Mouse (Mus musculus): Measurements from ENCODE around the gene Gm21887. TPM values are rescaled to one million over a fixed set of nuclear protein-coding genes. Genes with fewer than 3 reads are reported as not detected.
"Not testable (repeated sequence)": the region's sequence is repeated elsewhere in the genome, so short reads cannot be mapped to it uniquely, and the experiment has no call there.

The Gm21887 gene
- polyA plus RNA-seq, 1 experiment: 39.8 TPM

DNA sequence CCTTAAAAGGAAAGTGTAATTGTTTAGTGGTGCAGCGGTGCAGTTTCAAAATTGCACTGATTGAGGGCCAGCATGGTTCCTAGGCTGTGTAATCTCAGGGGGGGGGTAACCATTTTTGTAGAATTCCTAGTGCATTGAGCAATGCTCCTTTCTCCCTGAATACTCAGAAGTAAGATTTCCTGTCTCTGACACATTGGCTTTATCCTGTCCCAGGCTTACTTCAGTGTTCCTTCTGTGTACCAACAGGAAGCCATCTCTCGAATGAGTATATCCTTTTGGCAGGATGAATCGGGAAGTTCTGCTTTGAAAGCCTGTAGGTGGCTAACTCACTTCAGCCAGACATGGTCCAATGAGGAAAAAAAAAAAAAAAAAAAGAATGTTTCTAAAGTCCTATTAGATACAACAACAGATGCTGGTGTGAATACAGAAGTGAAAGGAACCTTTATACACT, 33.8 kb upstream of the Gm21887 start:
- H3K79me2 ChIP-seq (ENCODE audit: control insufficient read depth, insufficient read depth); H3K27me3 ChIP-seq (ENCODE audit: control insufficient read depth, insufficient read depth, insufficient read length); H3K4me3 ChIP-seq; H3K4me2 ChIP-seq (ENCODE audit: low read depth); H3K36me3 ChIP-seq (ENCODE audit: control insufficient read depth, insufficient read depth); H3ac ChIP-seq (ENCODE audit: control insufficient read depth, insufficient read length): not testable (repeated sequence)

DNA sequence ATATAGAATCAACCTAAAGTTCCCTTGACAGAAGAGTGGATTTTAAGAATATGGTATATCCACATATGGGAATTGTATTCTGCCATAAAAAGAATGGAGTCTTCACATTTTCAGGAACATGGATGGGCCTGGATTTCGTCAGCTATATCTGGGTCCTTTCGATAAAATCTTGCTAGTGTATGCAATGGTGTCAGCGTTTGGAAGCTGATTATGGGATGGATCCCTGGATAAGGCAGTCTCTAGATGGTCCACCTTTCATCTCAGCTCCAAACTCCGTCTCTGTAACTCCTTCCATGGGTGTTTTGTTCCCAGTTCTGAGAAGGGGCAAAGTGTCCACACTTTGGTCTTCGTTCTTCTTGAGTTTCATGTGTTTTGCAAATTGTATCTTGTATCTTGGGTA, 33.1 kb upstream of the Gm21887 start:
- H3ac ChIP-seq (ENCODE audit: control insufficient read depth, insufficient read length); H3K4me2 ChIP-seq (ENCODE audit: low read depth); H3K79me2 ChIP-seq (ENCODE audit: control insufficient read depth, insufficient read depth); H3K4me3 ChIP-seq; H3K36me3 ChIP-seq (ENCODE audit: control insufficient read depth, insufficient read depth); H3K27me3 ChIP-seq (ENCODE audit: control insufficient read depth, insufficient read depth, insufficient read length): not testable (repeated sequence)

DNA sequence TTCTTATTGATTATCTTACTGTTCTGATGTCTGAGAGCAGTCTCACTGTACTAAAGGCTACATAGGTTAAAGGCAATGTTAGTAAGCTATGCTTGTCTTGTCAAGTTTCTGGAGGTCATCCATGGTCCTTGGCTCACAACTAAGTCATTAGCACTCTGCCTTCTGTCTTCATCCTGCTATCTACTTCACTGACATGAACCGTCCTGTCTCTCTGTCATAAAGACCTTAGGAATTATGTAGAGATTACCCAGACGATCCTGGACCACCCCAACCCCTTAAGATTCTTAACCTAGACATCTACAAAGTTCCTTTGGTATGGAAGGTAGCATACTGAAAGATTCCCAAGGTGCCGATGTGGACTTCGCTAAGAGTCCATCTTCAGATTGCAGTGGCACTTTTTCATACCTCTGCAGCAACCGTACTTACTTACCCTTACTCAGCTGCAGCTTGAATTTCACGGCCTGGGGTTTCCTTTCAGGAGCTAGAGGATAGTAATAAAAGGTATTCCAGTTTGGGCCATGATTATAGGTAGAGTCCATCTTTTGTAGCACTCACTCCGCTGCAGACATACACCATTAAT, 31.5 kb upstream of the Gm21887 start:
- H3ac ChIP-seq (ENCODE audit: control insufficient read depth, insufficient read length); H3K4me3 ChIP-seq; H3K4me2 ChIP-seq (ENCODE audit: low read depth); H3K27me3 ChIP-seq (ENCODE audit: control insufficient read depth, insufficient read depth, insufficient read length); H3K36me3 ChIP-seq (ENCODE audit: control insufficient read depth, insufficient read depth); H3K79me2 ChIP-seq (ENCODE audit: control insufficient read depth, insufficient read depth): not testable (repeated sequence)

DNA sequence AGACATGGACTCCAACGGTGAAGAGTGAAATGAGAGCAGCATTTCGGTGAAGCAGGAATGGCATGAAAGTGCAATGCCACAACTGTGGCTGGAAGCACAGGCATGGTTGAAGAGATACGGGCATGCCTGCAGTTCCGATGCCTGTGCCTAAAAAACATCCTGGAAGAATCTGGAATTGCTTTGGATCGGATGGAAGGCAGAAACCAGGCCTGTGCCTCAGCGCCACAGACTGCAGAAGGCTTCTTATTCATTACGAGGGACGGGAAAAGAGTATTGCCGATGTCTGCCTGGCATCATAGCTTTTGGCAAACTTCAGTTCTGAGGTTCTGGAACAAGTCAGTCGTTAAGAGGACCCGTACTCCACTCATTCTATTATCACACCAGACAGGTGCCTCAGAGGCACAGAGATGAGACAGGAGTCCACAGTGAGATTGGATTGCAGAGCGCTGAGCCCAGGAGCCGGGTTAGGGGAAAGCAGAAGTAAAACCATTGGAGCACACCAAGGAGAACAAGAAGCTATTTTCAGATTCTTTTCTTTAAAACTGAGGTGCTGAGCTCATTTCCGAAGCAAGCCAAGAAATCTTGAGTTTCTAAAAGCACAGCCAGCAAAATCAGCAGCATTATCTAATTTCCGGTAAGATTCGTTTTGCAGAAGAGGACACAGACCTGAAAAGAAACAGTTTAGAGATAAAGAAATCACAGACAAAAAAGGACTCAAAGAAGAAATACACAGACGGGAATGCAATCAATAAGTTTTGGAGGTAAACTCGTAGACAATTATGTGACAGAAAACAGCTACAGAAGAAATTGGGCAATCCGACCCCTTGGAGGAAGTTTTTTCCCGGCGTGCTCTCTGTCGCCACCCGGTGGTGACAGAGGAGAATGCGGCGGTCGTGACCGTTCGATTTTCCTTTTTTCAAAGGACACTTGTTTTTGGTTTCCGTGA, 30.8 kb upstream of the Gm21887 start:
- not testable (repeated sequence) for H3K4me3 ChIP-seq; H3ac ChIP-seq (ENCODE audit: control insufficient read depth, insufficient read length); H3K79me2 ChIP-seq (ENCODE audit: control insufficient read depth, insufficient read depth); H3K27me3 ChIP-seq (ENCODE audit: control insufficient read depth, insufficient read depth, insufficient read length); H3K36me3 ChIP-seq (ENCODE audit: control insufficient read depth, insufficient read depth)
- H3K4me2 ChIP-seq (ENCODE audit: low read depth): peak overlapping the region; percentile 46

DNA sequence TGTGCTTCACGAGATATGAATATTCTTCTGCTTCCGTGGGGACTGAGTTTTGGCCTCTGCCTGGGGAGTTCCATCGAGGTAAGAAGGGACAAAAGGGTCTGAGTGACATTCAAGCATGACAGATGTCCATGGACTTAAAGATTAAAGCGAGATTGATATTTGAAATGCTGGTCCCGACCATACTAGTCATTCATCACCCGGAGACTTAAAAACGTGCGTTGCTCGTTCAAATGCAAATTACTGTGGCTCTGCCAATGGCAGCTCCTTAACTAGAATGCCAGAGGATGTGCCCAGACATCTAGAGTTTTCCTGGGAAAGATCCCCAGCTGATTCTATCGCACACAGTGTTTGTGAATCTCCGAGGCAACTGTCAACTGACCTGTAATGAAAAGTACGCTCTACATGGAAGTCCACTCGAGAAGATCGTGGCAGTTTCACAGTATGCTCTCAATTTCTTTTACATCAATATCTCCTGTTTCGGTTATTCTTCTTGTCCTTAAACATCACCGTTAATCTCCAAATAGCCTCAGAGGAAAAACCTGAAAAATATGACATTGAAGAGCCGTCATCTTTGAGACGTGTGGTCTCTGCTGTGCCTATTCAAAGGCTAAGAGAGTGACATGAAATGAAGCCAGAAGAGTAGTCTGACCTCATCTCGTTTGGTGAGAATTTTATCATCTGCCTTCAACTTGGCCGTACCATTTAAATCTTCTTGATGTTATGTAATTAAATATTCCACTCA, 29.8 kb upstream of the Gm21887 start:
- not testable (repeated sequence) for H3ac ChIP-seq (ENCODE audit: control insufficient read depth, insufficient read length); H3K4me3 ChIP-seq; H3K27me3 ChIP-seq (ENCODE audit: control insufficient read depth, insufficient read depth, insufficient read length); H3K79me2 ChIP-seq (ENCODE audit: control insufficient read depth, insufficient read depth); H3K36me3 ChIP-seq (ENCODE audit: control insufficient read depth, insufficient read depth)
- H3K4me2 ChIP-seq (ENCODE audit: low read depth): peak overlapping the region; percentile 7

DNA sequence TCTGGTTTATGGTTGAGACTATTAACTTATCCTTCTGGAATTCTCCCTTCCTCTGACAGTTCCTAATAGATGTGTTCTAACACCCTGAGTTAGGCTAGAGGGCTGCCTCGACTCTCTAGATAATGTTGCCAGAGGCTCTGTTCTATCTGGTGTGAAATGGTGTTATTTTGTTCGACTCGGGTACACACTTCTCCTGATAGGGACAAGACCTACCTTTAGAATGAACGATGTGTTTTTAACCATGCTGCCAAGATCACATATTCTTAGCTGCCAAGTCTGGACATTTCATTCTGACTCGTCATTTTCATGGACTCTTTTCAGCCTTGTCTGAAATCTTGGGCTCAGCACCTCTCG, 29.3 kb upstream of the Gm21887 start:
- H3K79me2 ChIP-seq (ENCODE audit: control insufficient read depth, insufficient read depth); H3K4me2 ChIP-seq (ENCODE audit: low read depth); H3ac ChIP-seq (ENCODE audit: control insufficient read depth, insufficient read length); H3K36me3 ChIP-seq (ENCODE audit: control insufficient read depth, insufficient read depth); H3K27me3 ChIP-seq (ENCODE audit: control insufficient read depth, insufficient read depth, insufficient read length); H3K4me3 ChIP-seq: not testable (repeated sequence)

DNA sequence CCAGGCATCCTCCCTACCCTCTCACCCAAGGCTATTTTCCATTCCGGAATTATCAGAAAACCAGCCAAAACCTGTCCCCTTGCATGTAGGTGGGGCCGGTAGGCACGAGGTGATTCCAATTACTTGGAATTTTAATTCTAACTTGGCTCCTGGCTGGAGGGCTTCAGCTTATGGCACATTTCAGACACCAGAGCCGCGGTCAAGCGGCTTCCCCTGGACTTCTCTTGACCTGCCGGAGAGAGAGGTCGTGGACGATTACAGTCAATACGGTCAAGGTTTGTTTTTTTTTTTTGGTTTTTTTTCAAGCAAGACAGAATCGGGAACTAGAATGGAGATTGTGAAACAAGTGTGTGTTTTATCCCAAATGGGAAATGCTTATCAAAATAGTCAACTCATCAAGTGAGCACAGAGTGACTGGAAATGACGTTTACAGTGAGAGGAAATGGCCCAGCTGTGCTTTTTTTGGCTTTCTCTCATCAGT, 28.6 kb upstream of the Gm21887 start:
- Histone ChIP-seq H3ac (ENCODE audit: control insufficient read depth, insufficient read length) (no peak overlapping the region), H3K79me2 (ENCODE audit: control insufficient read depth, insufficient read depth) (no peaks in the 10 kb centered on the region), H3K4me3 (no peak overlapping the region), H3K27me3 (ENCODE audit: control insufficient read depth, insufficient read depth, insufficient read length) (no peaks in the 10 kb centered on the region), H3K4me2 (ENCODE audit: low read depth) (no peak overlapping the region), H3K36me3 (ENCODE audit: control insufficient read depth, insufficient read depth) (peaks cover 5% of the 10 kb centered on the region)
- TF ChIP-seq MYOD1 (IDR thresholded peaks at IDR 0.05; ENCODE audit: control insufficient read depth in 1 of 3, insufficient read length in 2 of 3, low read depth in 2 of 3) (no peak), MYOG (IDR thresholded peaks at IDR 0.05; ENCODE audit: control insufficient read depth in 1 of 3, insufficient read depth in 1 of 3, insufficient read length in 2 of 3, low read depth in 2 of 3) (no peak), E2F4 (IDR thresholded peaks at IDR 0.05; ENCODE audit: insufficient read depth) (no peak), USF1 (IDR thresholded peaks at IDR 0.05; ENCODE audit: low read depth) (no peak), MAX (IDR thresholded peaks at IDR 0.05; ENCODE audit: low read depth) (no peak), POLR2AphosphoS2 (IDR thresholded peaks at IDR 0.05; ENCODE audit: insufficient read length, low read depth) (no peak), SRF (IDR thresholded peaks at IDR 0.05; ENCODE audit: control insufficient read depth, insufficient read length, low read depth) (no peak), POLR2A (IDR thresholded peaks at IDR 0.05; ENCODE audit: insufficient read length, low read depth) (no peak), TCF3 (IDR thresholded peaks at IDR 0.05; ENCODE audit: insufficient read length, low read depth) (no peak), CEBPB (IDR thresholded peaks at IDR 0.05; ENCODE audit: insufficient read depth, poor library complexity, severe bottlenecking) (no peak), REST (IDR thresholded peaks at IDR 0.05; ENCODE audit: insufficient read depth, insufficient read length) (no peak), TCF12 (IDR thresholded peaks at IDR 0.05; ENCODE audit: insufficient read depth, poor library complexity, severe bottlenecking) (no peak)

DNA sequence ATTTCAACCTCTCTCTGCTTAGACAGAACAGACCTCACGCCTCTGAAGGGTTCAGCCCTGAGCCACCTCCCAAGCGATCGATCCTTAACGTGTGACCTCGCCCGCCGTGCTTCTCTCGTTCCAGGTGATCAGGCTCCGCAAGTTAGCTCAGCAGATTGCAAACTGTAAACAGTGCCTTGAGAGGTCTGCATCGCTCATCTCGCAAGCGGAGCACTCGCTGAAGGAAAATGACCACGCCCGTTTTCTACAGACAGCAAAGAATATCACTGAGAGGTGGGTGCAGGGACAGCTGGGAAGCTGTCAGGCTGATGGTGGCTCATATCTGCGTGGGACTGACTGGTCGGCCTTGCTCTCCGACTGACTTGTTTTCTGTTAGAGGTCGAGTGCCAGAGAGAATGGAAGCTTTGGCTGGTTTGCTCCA, 27.7 kb upstream of the Gm21887 start:
- H3K36me3 ChIP-seq (ENCODE audit: control insufficient read depth, insufficient read depth): not testable (repeated sequence)

DNA sequence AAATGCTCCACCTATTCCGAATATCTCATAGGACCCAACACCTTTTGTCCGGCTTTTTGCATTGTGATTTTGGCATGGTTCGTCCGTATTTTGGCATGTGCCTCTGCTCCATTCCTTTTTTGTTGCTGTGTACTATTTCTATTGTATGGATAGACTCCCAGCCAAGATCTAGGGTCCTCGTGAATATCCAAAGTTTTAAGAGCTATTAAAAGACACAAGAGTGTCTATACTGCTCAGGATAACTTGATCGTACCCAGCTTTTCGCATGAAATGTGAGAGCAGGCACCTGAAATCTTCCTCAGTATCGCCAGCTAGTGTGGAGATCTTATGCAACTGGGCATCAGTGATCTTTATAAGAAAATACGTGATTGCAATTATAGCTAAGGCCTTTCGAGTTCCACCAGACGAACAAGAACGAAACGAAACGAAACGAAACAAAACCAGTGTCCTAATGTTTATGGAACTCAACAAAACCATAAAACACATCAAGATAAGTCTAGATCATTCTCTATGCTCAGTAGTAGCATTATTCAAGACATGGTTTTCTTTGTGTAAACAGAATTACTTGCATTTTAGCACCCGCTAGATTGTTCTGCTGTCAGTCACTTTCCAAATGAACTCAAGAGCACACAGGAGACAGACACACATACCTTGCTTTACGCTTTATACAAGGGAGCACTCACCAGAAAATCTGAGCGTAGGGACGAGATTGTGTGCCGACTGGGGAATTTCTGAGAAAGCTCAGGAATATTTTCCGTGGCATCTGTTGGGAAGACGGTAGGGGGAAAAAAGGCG, 26.7 kb upstream of the Gm21887 start:
- H3K4me2 ChIP-seq (ENCODE audit: low read depth); H3K27me3 ChIP-seq (ENCODE audit: control insufficient read depth, insufficient read depth, insufficient read length); H3K36me3 ChIP-seq (ENCODE audit: control insufficient read depth, insufficient read depth); H3K4me3 ChIP-seq; H3ac ChIP-seq (ENCODE audit: control insufficient read depth, insufficient read length); H3K79me2 ChIP-seq (ENCODE audit: control insufficient read depth, insufficient read depth): not testable (repeated sequence)

More for the DNA sequence above, 27.7 kb upstream of the Gm21887 start:
- not testable (repeated sequence) for H3K4me2 ChIP-seq (ENCODE audit: low read depth); H3ac ChIP-seq (ENCODE audit: control insufficient read depth, insufficient read length); H3K27me3 ChIP-seq (ENCODE audit: control insufficient read depth, insufficient read depth, insufficient read length); H3K4me3 ChIP-seq; H3K79me2 ChIP-seq (ENCODE audit: control insufficient read depth, insufficient read depth)

All from myocyte (in vitro differentiated cells).